Comparison of ENCODE assay signal across 13 mouse cellular contexts in genomic region chr4:64598465-64598864, GRCm38 (mm10).
DNase-seq lines count a peak whose midpoint lies in the region; ATAC-seq and TF ChIP-seq lines count a peak whose summit lies in the region.
"Had no signal": no experiment of that assay in that cellular context is flagged by ENCODE, and none has a peak within 500 bp of the region (broad histone marks: within the 10 kb centered on the region; RNA-seq: fewer than 3 reads in every experiment).

No protein-coding gene starts in this region.

- ATAC-seq in forebrain, embryonic 14.5 days = peak; percentile 88; the same call in 1 of the 2 replicates
- no peak for ATAC-seq in forebrain, embryonic 11.5 days (replicated peaks; ENCODE audit: low FRiP score)
- peak; percentile 73; the same call in 1 of the 2 replicates for ATAC-seq in lung, embryonic 14.5 days (ENCODE audit: insufficient read depth)
- ATAC-seq in forebrain, postnatal 0 days = peak; percentile 91

- no peak for TF ChIP-seq POLR2A in lung, adult 2 months (IDR thresholded peaks at IDR 0.05; ENCODE audit: borderline replicate concordance, extremely low read depth, low read depth, low read length)

- no peaks in the 10 kb centered on the region for H3K9me3 ChIP-seq in forebrain, embryonic 14.5 days (replicated peaks; ENCODE audit: control insufficient read depth, low read length)
- H3K9me3 ChIP-seq in forebrain, embryonic 11.5 days (ENCODE audit: control insufficient read depth, low read length) = no peaks in the 10 kb centered on the region
- H3K9me3 ChIP-seq in lung, embryonic 14.5 days (ENCODE audit: low read depth, low read length) = no peaks in the 10 kb centered on the region
- H3K9me3 ChIP-seq in forebrain, postnatal 0 days (ENCODE audit: low read length) = no peaks in the 10 kb centered on the region

- H3K4me1 ChIP-seq in forebrain, embryonic 14.5 days (ENCODE audit: control insufficient read depth, insufficient read depth, low read length) = no peaks in the 10 kb centered on the region
- no peaks in the 10 kb centered on the region; the same call in 1 of the 2 replicates for H3K4me1 ChIP-seq in forebrain, embryonic 11.5 days (replicated peaks; ENCODE audit: control insufficient read depth, insufficient read depth, low read length)
- no peaks in the 10 kb centered on the region for H3K4me1 ChIP-seq in lung, embryonic 14.5 days (ENCODE audit: insufficient read depth)
- no peaks in the 10 kb centered on the region for H3K4me1 ChIP-seq in lung, adult 2 months (ENCODE audit: control insufficient read depth, insufficient read depth, low read length)
- no peaks in the 10 kb centered on the region for H3K4me1 ChIP-seq in forebrain, postnatal 0 days (ENCODE audit: insufficient read depth)

- no peak overlapping the region for H3K4me2 ChIP-seq in forebrain, embryonic 14.5 days (ENCODE audit: low read length)
- no peak overlapping the region for H3K4me2 ChIP-seq in forebrain, embryonic 11.5 days (ENCODE audit: low read depth, low read length, severe bottlenecking)
- no peak overlapping the region for H3K4me2 ChIP-seq in lung, embryonic 14.5 days
- no peak overlapping the region for H3K4me2 ChIP-seq in forebrain, postnatal 0 days (ENCODE audit: low read depth)
- H3K4me2 ChIP-seq: midbrain, embryonic 11.5 days had no signal

- no peak for TF ChIP-seq CTCF in lung, embryonic 14.5 days (IDR thresholded peaks at IDR 0.05; ENCODE audit: low read depth)
- no peak for TF ChIP-seq CTCF in lung, adult 2 months (IDR thresholded peaks at IDR 0.05; ENCODE audit: insufficient read depth, low read length)
- TF ChIP-seq CTCF in forebrain, postnatal 0 days (IDR thresholded peaks at IDR 0.05; ENCODE audit: low read depth) = no peak

- no peaks in the 10 kb centered on the region for H3K27me3 ChIP-seq in forebrain, embryonic 14.5 days (replicated peaks; ENCODE audit: control insufficient read depth, insufficient read depth, low read length)
- no peaks in the 10 kb centered on the region for H3K27me3 ChIP-seq in forebrain, embryonic 11.5 days (ENCODE audit: control insufficient read depth, insufficient read depth, low read length)
- no peaks in the 10 kb centered on the region for H3K27me3 ChIP-seq in lung, embryonic 14.5 days (ENCODE audit: insufficient read depth, low read length)
- H3K27me3 ChIP-seq in forebrain, postnatal 0 days (ENCODE audit: insufficient read depth, low read length) = peaks cover 11% of the 10 kb centered on the region

- no peak overlapping the region for H3K9ac ChIP-seq in forebrain, embryonic 14.5 days (ENCODE audit: low read length)
- H3K9ac ChIP-seq in forebrain, embryonic 11.5 days (ENCODE audit: low read length) = no peak overlapping the region
- H3K9ac ChIP-seq in lung, embryonic 14.5 days = no peak overlapping the region
- H3K9ac ChIP-seq in forebrain, postnatal 0 days = no peak overlapping the region

- peak; percentile 82 for DNase-seq in forebrain, embryonic 14.5 days (ENCODE audit: low spot score)
- no peak for DNase-seq in forebrain, embryonic 11.5 days (ENCODE audit: low spot score)
- peak; percentile 69 for DNase-seq in lung, embryonic 14.5 days
- DNase-seq in lung, adult 2 months = no peak
- peak; percentile 73 for DNase-seq in forebrain, postnatal 0 days
- peak; percentile 30 to 49 for DNase-seq in right cerebral cortex, postnatal 10 days (ENCODE audit: low spot score in 2 of 2)
- no peak for DNase-seq in urinary bladder, adult 18-20 months (ENCODE audit: low spot score in 2 of 2)
- DNase-seq in spleen, postnatal 14 days (ENCODE audit: low spot score in 2 of 2) = no peak
- DNase-seq: adrenal gland, postnatal 14 days; heart, adult 18-20 months; heart, postnatal 36 days had no signal

- no peak overlapping the region for H3K27ac ChIP-seq in forebrain, embryonic 14.5 days (ENCODE audit: low read depth, low read length)
- H3K27ac ChIP-seq in forebrain, embryonic 11.5 days (ENCODE audit: low read depth, low read length) = no peak overlapping the region
- no peak overlapping the region for H3K27ac ChIP-seq in lung, embryonic 14.5 days (ENCODE audit: low read depth)
- H3K27ac ChIP-seq in forebrain, postnatal 0 days (ENCODE audit: low read depth, low read length) = no peak overlapping the region

- no peaks in the 10 kb centered on the region for H3K36me3 ChIP-seq in forebrain, embryonic 14.5 days (ENCODE audit: control insufficient read depth, insufficient read depth, low read length)
- no peaks in the 10 kb centered on the region for H3K36me3 ChIP-seq in forebrain, embryonic 11.5 days (ENCODE audit: control insufficient read depth, insufficient read depth, low read length)
- H3K36me3 ChIP-seq in lung, embryonic 14.5 days (ENCODE audit: insufficient read depth) = no peaks in the 10 kb centered on the region
- no peaks in the 10 kb centered on the region for H3K36me3 ChIP-seq in forebrain, postnatal 0 days (ENCODE audit: insufficient read depth)

- H3K4me3 ChIP-seq in forebrain, embryonic 14.5 days (ENCODE audit: low read depth, low read length) = no peak overlapping the region
- H3K4me3 ChIP-seq in forebrain, embryonic 11.5 days (ENCODE audit: low read depth, low read length) = no peak overlapping the region
- H3K4me3 ChIP-seq in lung, embryonic 14.5 days (ENCODE audit: low read depth, low read length) = no peak overlapping the region
- H3K4me3 ChIP-seq in lung, adult 2 months (replicated peaks; ENCODE audit: extremely low read depth, low read depth, low read length) = no peak overlapping the region
- no peak overlapping the region for H3K4me3 ChIP-seq in forebrain, postnatal 0 days (ENCODE audit: low read depth, low read length)
- H3K4me3 ChIP-seq: myocyte had no signal

Comparison
In these comparisons a context has a peak if more than half of its experiments do, and no peak if none do; other contexts are left out.
1. DNase-seq: peak in forebrain, embryonic 14.5 days (single experiment), lung, embryonic 14.5 days (single experiment), forebrain, postnatal 0 days (single experiment) and right cerebral cortex, postnatal 10 days (2 of 2); none in forebrain, embryonic 11.5 days (single experiment), lung, adult 2 months (single experiment), urinary bladder, adult 18-20 months (0 of 2) and spleen, postnatal 14 days (0 of 2).